Mouse (Mus musculus) heart, embryonic 16.5 days (tissue): ENCODE measurements around the gene 1500015O10Rik. TPM values are rescaled to one million over a fixed set of nuclear protein-coding genes. Genes with fewer than 3 reads are reported as not detected.

Source experiments
- ATAC-seq: fragments of 200-750 bp; cut with Nextera tagmentation; replicated peaks from 2 replicates; pipeline ENCODE4 v1.8.0; 2017; ENCODE audit warnings: moderate number of reproducible peaks; ENCODE audit not compliant: insufficient read depth, low FRiP score; ENCODE audit errors: extremely low read depth
- H3K27ac ChIP-seq: fragments of 300-500 bp; sonication (generic); 2 replicates; pipeline ENCODE4 v1.5.1; 2014; ENCODE audit warnings: mild to moderate bottlenecking, low read length, control low read depth, moderate library complexity
- H3K27me3 ChIP-seq: fragments of 300-500 bp; sonication (generic); 2 replicates; pipeline ENCODE4 v1.6.1; 2014; ENCODE audit warnings: low read length, mixed read lengths; ENCODE audit not compliant: control insufficient read depth, insufficient read depth
- H3K36me3 ChIP-seq: fragments of 300-500 bp; sonication (generic); 2 replicates; pipeline ENCODE4 v1.6.1; 2014; ENCODE audit not compliant: control insufficient read depth, insufficient read depth
- H3K4me1 ChIP-seq: fragments of 300-500 bp; sonication (generic); 2 replicates; pipeline ENCODE4 v1.6.1; 2014; ENCODE audit warnings: low read length, mixed read lengths; ENCODE audit not compliant: control insufficient read depth, insufficient read depth
- H3K4me2 ChIP-seq: fragments of 300-500 bp; sonication (generic); 2 replicates; pipeline ENCODE4 v1.6.1; 2014; ENCODE audit warnings: low read depth, mild to moderate bottlenecking, control low read depth, low read length
- H3K4me3 ChIP-seq: fragments of 300-500 bp; sonication (generic); 2 replicates; pipeline ENCODE4 v1.5.1; 2014; ENCODE audit warnings: mild to moderate bottlenecking, control low read depth, low read length
- H3K9ac ChIP-seq: fragments of 300-500 bp; sonication (generic); 2 replicates; pipeline ENCODE4 v1.6.1; 2014; ENCODE audit warnings: low read length, control low read depth
- H3K9me3 ChIP-seq: fragments of 300-500 bp; sonication (generic); replicated peaks from 2 replicates; pipeline ENCODE4 v1.6.1; 2016; ENCODE audit warnings: low read length; ENCODE audit not compliant: control insufficient read depth
- WGBS: fragments of 180-500 bp; shearing (Covaris S2); extraction: QIAGEN DNeasy Blood & Tissue Kit; methylation state at CpG from one replicate; pipeline ENCODE4 v1.1.7; 2014; 5-methylcytosine and 5-hydroxymethylcytosine counted together
- polyA plus RNA-seq: library from polyadenylated mRNA; unstranded; fragments of >200 nt; fragmentation: Nextera tagmentation; extraction: Ambion mirVana; gene quantifications from 2 replicates; pipeline ENCODE4 v1.2.1, GENCODE M21; 2015

1500015O10Rik gene
- polyA plus RNA-seq, 1 experiment from 2014 or later = 19.4 TPM

GRCm38 (mm10) chr1:43768385-43768990, 38.1 kb downstream of the 1500015O10Rik start:
- Histone ChIP-seq H3K27me3 (no peaks in the 10 kb centered on the region), H3K4me1 (no peaks in the 10 kb centered on the region), H3K9me3 (no peaks in the 10 kb centered on the region), H3K36me3 (peaks cover 11% of the 10 kb centered on the region), H3K27ac (no peak overlapping the region), H3K4me2 (no peak overlapping the region), H3K9ac (no peak overlapping the region), H3K4me3 (no peak overlapping the region)
- WGBS = 76% methylated on average over 4 of the region's 4 CpGs
- ATAC-seq = no peak

GRCm38 (mm10) chr1:43769348-43769747, 38.9 kb downstream of the 1500015O10Rik start:
- Histone ChIP-seq H3K27me3 (no peaks in the 10 kb centered on the region), H3K9ac (no peak overlapping the region), H3K27ac (no peak overlapping the region), H3K36me3 (peaks cover 8% of the 10 kb centered on the region), H3K4me1 (no peaks in the 10 kb centered on the region), H3K4me2 (no peak overlapping the region), H3K4me3 (no peak overlapping the region), H3K9me3 (no peaks in the 10 kb centered on the region)
- no peak for ATAC-seq
- WGBS = 68% methylated on average over 1 of the region's 1 CpGs

GRCm38 (mm10) chr1:43770032-43770431, 39.6 kb downstream of the 1500015O10Rik start:
- H3K36me3 ChIP-seq = peaks cover 6% of the 10 kb centered on the region; the same call in 1 of the 2 replicates
- H3K4me2 ChIP-seq = no peak overlapping the region
- no peaks in the 10 kb centered on the region for H3K4me1 ChIP-seq
- H3K27me3 ChIP-seq = no peaks in the 10 kb centered on the region
- no peaks in the 10 kb centered on the region for H3K9me3 ChIP-seq
- no peak overlapping the region for H3K27ac ChIP-seq
- no peak for ATAC-seq
- no peak overlapping the region for H3K9ac ChIP-seq
- 89% methylated on average over 3 of the region's 3 CpGs for WGBS
- H3K4me3 ChIP-seq = no peak overlapping the region

- H3K9me3 ChIP-seq = no peaks in the 10 kb centered on the region
- H3K36me3 ChIP-seq = peaks cover 6% of the 10 kb centered on the region; the same call in 1 of the 2 replicates
- ATAC-seq = no peak
- 94% methylated on average over 3 of the region's 3 CpGs for WGBS
- no peak overlapping the region for H3K4me2 ChIP-seq
- H3K27me3 ChIP-seq = no peaks in the 10 kb centered on the region
- H3K4me1 ChIP-seq = no peaks in the 10 kb centered on the region
- H3K27ac ChIP-seq = no peak overlapping the region
- no peak overlapping the region for H3K9ac ChIP-seq
- no peak overlapping the region for H3K4me3 ChIP-seq
Measured at GRCm38 (mm10) chr1:43772694-43773093, 42.3 kb downstream of the 1500015O10Rik start.

GRCm38 (mm10) chr1:43774126-43774525, 43.7 kb downstream of the 1500015O10Rik start:
- no peak overlapping the region for H3K4me3 ChIP-seq
- no peak overlapping the region for H3K4me2 ChIP-seq

GRCm38 (mm10) chr1:43776106-43776505, 45.7 kb downstream of the 1500015O10Rik start:
- Histone ChIP-seq H3K4me3 (no peak overlapping the region), H3K9me3 (no peaks in the 10 kb centered on the region), H3K4me2 (no peak overlapping the region), H3K9ac (no peak overlapping the region), H3K27me3 (no peaks in the 10 kb centered on the region), H3K27ac (no peak overlapping the region), H3K4me1 (peaks cover 5% of the 10 kb centered on the region), H3K36me3 (peaks cover 10% of the 10 kb centered on the region)
- 65% methylated on average over 3 of the region's 3 CpGs for WGBS
- ATAC-seq = no peak

More at GRCm38 (mm10) chr1:43774126-43774525, 43.7 kb downstream of the 1500015O10Rik start:
- no peak for ATAC-seq
- Histone ChIP-seq H3K27ac (no peak overlapping the region), H3K27me3 (no peaks in the 10 kb centered on the region), H3K9me3 (no peaks in the 10 kb centered on the region), H3K36me3 (peaks cover 10% of the 10 kb centered on the region), H3K4me1 (no peaks in the 10 kb centered on the region), H3K9ac (no peak overlapping the region)
- 84% methylated on average over 4 of the region's 4 CpGs for WGBS

GRCm38 (mm10) chr1:43781195-43781594, 50.8 kb downstream of the 1500015O10Rik start:
- Histone ChIP-seq H3K4me2 (no peak overlapping the region), H3K4me1 (peaks cover 15% of the 10 kb centered on the region), H3K27ac (no peak overlapping the region), H3K27me3 (no peaks in the 10 kb centered on the region), H3K4me3 (no peak overlapping the region), H3K36me3 (peaks cover 4% of the 10 kb centered on the region), H3K9ac (no peak overlapping the region), H3K9me3 (no peaks in the 10 kb centered on the region)
- ATAC-seq = no peak
- 46% methylated on average over 2 of the region's 2 CpGs for WGBS

GRCm38 (mm10) chr1:43781672-43782071, 51.3 kb downstream of the 1500015O10Rik start:
- H3K9me3 ChIP-seq = no peaks in the 10 kb centered on the region
- H3K27ac ChIP-seq = no peak overlapping the region
- no peak overlapping the region for H3K4me2 ChIP-seq
- H3K9ac ChIP-seq = no peak overlapping the region
- H3K4me1 ChIP-seq = peaks cover 15% of the 10 kb centered on the region
- no peak for ATAC-seq
- peaks cover 4% of the 10 kb centered on the region for H3K36me3 ChIP-seq
- WGBS = 64% methylated on average over 3 of the region's 3 CpGs
- H3K4me3 ChIP-seq = no peak overlapping the region
- no peaks in the 10 kb centered on the region for H3K27me3 ChIP-seq

GRCm38 (mm10) chr1:43782680-43783079, 52.3 kb downstream of the 1500015O10Rik start:
- no peak for ATAC-seq
- H3K36me3 ChIP-seq = peaks cover 4% of the 10 kb centered on the region
- WGBS = 93% methylated on average over 3 of the region's 3 CpGs

More at GRCm38 (mm10) chr1:43782680-43783079, 52.3 kb downstream of the 1500015O10Rik start:
- Histone ChIP-seq H3K9me3 (no peaks in the 10 kb centered on the region), H3K4me1 (peaks cover 15% of the 10 kb centered on the region), H3K9ac (no peak overlapping the region), H3K4me3 (no peak overlapping the region), H3K27ac (no peak overlapping the region), H3K27me3 (no peaks in the 10 kb centered on the region), H3K4me2 (no peak overlapping the region)
